Mouse (Mus musculus) cerebellum, adult 2 months (tissue): ENCODE data around the gene Apol8.

Source experiments
- CTCF ChIP-seq: fragments of 200-500 bp; IDR thresholded peaks from 2 replicates; pipeline ENCODE4 v1.5.1; 2011; ENCODE audit warnings: low read depth, mild to moderate bottlenecking, control low read depth, low read length, moderate library complexity, borderline replicate concordance; ENCODE audit not compliant: insufficient read depth
- POLR2A ChIP-seq: fragments of 200-500 bp; IDR thresholded peaks from 2 replicates; pipeline ENCODE4 v1.6.1; 2011; ENCODE audit warnings: low read length, control low read depth, borderline replicate concordance; ENCODE audit not compliant: insufficient read depth

- TF ChIP-seq POLR2A (no peak), CTCF (peak; percentile 40; the same call in 1 of the 2 replicates)
These were observed 46.2 kb upstream of the Apol8 start for GRCm38 (mm10) chr15:77802992-77803391.
